Mouse (Mus musculus) hindbrain, embryonic 11.5 days (tissue): ENCODE data around the gene Acta2. TPM values are rescaled to one million over a fixed set of nuclear protein-coding genes. Genes with fewer than 3 reads are reported as not detected.

Experiments used
- ATAC-seq: fragments of 200-750 bp; cut with Nextera tagmentation; 2 replicates; pipeline ENCODE4 v1.8.0; 2017; ENCODE audit warnings: mild to moderate bottlenecking, moderate TSS enrichment, moderate library complexity; ENCODE audit not compliant: low FRiP score
- DNase-seq: peaks from one replicate; pipeline ENCODE4 v3.0.0-alpha.2; 2015; ENCODE audit warnings: low spot score
- H3K27ac ChIP-seq: fragments of 300-500 bp; sonication (generic); 2 replicates; pipeline ENCODE4 v1.5.1; 2014; ENCODE audit warnings: mild to moderate bottlenecking, low read depth, low read length
- H3K27me3 ChIP-seq: fragments of 300-500 bp; sonication (generic); 2 replicates; pipeline ENCODE4 v1.6.1; 2014; ENCODE audit warnings: mild to moderate bottlenecking, low read length, moderate library complexity, mixed read lengths; ENCODE audit not compliant: control insufficient read depth, insufficient read depth
- H3K36me3 ChIP-seq: fragments of 300-500 bp; sonication (generic); 2 replicates; pipeline ENCODE4 v1.6.1; 2014; ENCODE audit warnings: mild to moderate bottlenecking, low read length, moderate library complexity, mixed read lengths; ENCODE audit not compliant: control insufficient read depth, insufficient read depth
- H3K4me1 ChIP-seq: fragments of 300-500 bp; sonication (generic); replicated peaks from 2 replicates; pipeline ENCODE4 v1.6.1; 2014; ENCODE audit warnings: low read length, mixed read lengths; ENCODE audit not compliant: control insufficient read depth, insufficient read depth
- H3K4me2 ChIP-seq: fragments of 300-500 bp; sonication (generic); replicated peaks from 2 replicates; pipeline ENCODE4 v1.6.1; 2014; ENCODE audit warnings: mild to moderate bottlenecking, low read depth, low read length
- H3K4me3 ChIP-seq: fragments of 300-500 bp; sonication (generic); 2 replicates; pipeline ENCODE4 v1.5.1; 2014; ENCODE audit warnings: low read depth, low read length
- H3K9ac ChIP-seq: fragments of 300-500 bp; sonication (generic); 2 replicates; pipeline ENCODE4 v1.6.1; 2014; ENCODE audit warnings: low read depth, low read length
- H3K9me3 ChIP-seq: fragments of 300-500 bp; sonication (generic); 2 replicates; pipeline ENCODE4 v1.6.1; 2016; ENCODE audit warnings: low read length; ENCODE audit not compliant: control insufficient read depth
- WGBS: fragments of 180-500 bp; shearing (Covaris S2); extraction: QIAGEN DNeasy Blood & Tissue Kit; methylation state at CpG from one replicate; pipeline ENCODE4 v1.1.7; 2014; 5-methylcytosine and 5-hydroxymethylcytosine counted together
- polyA plus RNA-seq: library from polyadenylated mRNA; unstranded; fragments of >200 nt; fragmentation: Nextera tagmentation; extraction: Ambion mirVana; gene quantifications from 2 replicates; pipeline ENCODE4 v1.2.1, GENCODE M21; 2014

Gene Acta2
- 36.8 and 41.7 TPM in 2 replicates for polyA plus RNA-seq

- Histone ChIP-seq H3K27me3 (no peaks in the 10 kb centered on the region), H3K27ac (no peak within 1 kb of the TSS), H3K4me1 (no peaks in the 10 kb centered on the region), H3K36me3 (no peaks in the 10 kb centered on the region), H3K9me3 (no peaks in the 10 kb centered on the region), H3K9ac (no peak within 1 kb of the TSS), H3K4me2 (no peak within 1 kb of the TSS), H3K4me3 (no peak within 1 kb of the TSS)
- DNase-seq = no peak
- no peak for ATAC-seq
- 68% methylated on average over 16 of the region's 16 CpGs for WGBS
These were observed at the start of gene Acta2 for GRCm38 (mm10) chr19:34254880-34255681. Gene Acta2, minus strand, starts transcription at chr19:34255590.

- no peaks in the 10 kb centered on the region for H3K4me1 ChIP-seq
- no peak overlapping the region for H3K9ac ChIP-seq
- DNase-seq = no peak
- no peak overlapping the region for H3K27ac ChIP-seq
- H3K9me3 ChIP-seq = no peaks in the 10 kb centered on the region
- H3K4me3 ChIP-seq = no peak overlapping the region
- no peak for ATAC-seq
- no peaks in the 10 kb centered on the region for H3K36me3 ChIP-seq
- H3K27me3 ChIP-seq = no peaks in the 10 kb centered on the region
- no peak overlapping the region for H3K4me2 ChIP-seq
These were observed 49.5 kb upstream of the Acta2 start for GRCm38 (mm10) chr19:34304917-34305316.

GRCm38 (mm10) chr19:34300430-34300829, 45.0 kb upstream of the Acta2 start:
- no peak overlapping the region for H3K4me2 ChIP-seq
- no peaks in the 10 kb centered on the region for H3K4me1 ChIP-seq
- no peaks in the 10 kb centered on the region for H3K27me3 ChIP-seq
- H3K36me3 ChIP-seq = no peaks in the 10 kb centered on the region
- no peak for DNase-seq
- ATAC-seq = no peak
- H3K9me3 ChIP-seq = no peaks in the 10 kb centered on the region
- 73% methylated on average over 2 of the region's 2 CpGs for WGBS
- H3K4me3 ChIP-seq = no peak overlapping the region
- H3K9ac ChIP-seq = no peak overlapping the region
- H3K27ac ChIP-seq = no peak overlapping the region

GRCm38 (mm10) chr19:34299229-34299628, 43.8 kb upstream of the Acta2 start:
- Histone ChIP-seq H3K36me3 (no peaks in the 10 kb centered on the region), H3K4me3 (no peak overlapping the region), H3K4me2 (no peak overlapping the region), H3K27ac (no peak overlapping the region), H3K9ac (no peak overlapping the region), H3K27me3 (no peaks in the 10 kb centered on the region), H3K9me3 (no peaks in the 10 kb centered on the region), H3K4me1 (no peaks in the 10 kb centered on the region)
- DNase-seq = no peak
- ATAC-seq = no peak
- WGBS = 86% methylated on average over 4 of the region's 4 CpGs

GRCm38 (mm10) chr19:34298531-34298930, 43.1 kb upstream of the Acta2 start:
- no peak for ATAC-seq
- no peaks in the 10 kb centered on the region for H3K27me3 ChIP-seq
- no peak overlapping the region for H3K4me3 ChIP-seq
- 94% methylated on average over 1 of the region's 1 CpGs for WGBS
- H3K4me2 ChIP-seq = no peak overlapping the region
- no peaks in the 10 kb centered on the region for H3K9me3 ChIP-seq
- H3K4me1 ChIP-seq = no peaks in the 10 kb centered on the region
- no peak overlapping the region for H3K9ac ChIP-seq
- no peaks in the 10 kb centered on the region for H3K36me3 ChIP-seq
- no peak for DNase-seq
- H3K27ac ChIP-seq = no peak overlapping the region

GRCm38 (mm10) chr19:34295442-34295841, 40.1 kb upstream of the Acta2 start:
- Histone ChIP-seq H3K4me1 (peaks cover 4% of the 10 kb centered on the region; the same call in 1 of the 2 replicates), H3K9me3 (no peaks in the 10 kb centered on the region), H3K4me2 (no peak overlapping the region), H3K27ac (no peak overlapping the region), H3K9ac (no peak overlapping the region), H3K4me3 (no peak overlapping the region), H3K27me3 (no peaks in the 10 kb centered on the region), H3K36me3 (no peaks in the 10 kb centered on the region)
- no peak for DNase-seq
- no peak for ATAC-seq
- 83% methylated on average over 6 of the region's 6 CpGs for WGBS

- H3K9me3 ChIP-seq = no peaks in the 10 kb centered on the region
- DNase-seq = no peak
- no peak overlapping the region for H3K27ac ChIP-seq
- no peak overlapping the region for H3K9ac ChIP-seq
- H3K36me3 ChIP-seq = no peaks in the 10 kb centered on the region
- H3K4me2 ChIP-seq = no peak overlapping the region
- 82% methylated on average over 3 of the region's 3 CpGs for WGBS
- no peak for ATAC-seq
- H3K4me1 ChIP-seq = peaks cover 4% of the 10 kb centered on the region; the same call in 1 of the 2 replicates
- H3K27me3 ChIP-seq = no peaks in the 10 kb centered on the region
- no peak overlapping the region for H3K4me3 ChIP-seq
These were observed 38.1 kb upstream of the Acta2 start for GRCm38 (mm10) chr19:34293376-34293947.

- WGBS = 66% methylated on average over 2 of the region's 2 CpGs
- H3K27ac ChIP-seq = no peak overlapping the region
These were observed 37.3 kb upstream of the Acta2 start for GRCm38 (mm10) chr19:34292701-34293100.

GRCm38 (mm10) chr19:34291956-34292355, 36.6 kb upstream of the Acta2 start:
- no peak overlapping the region for H3K4me3 ChIP-seq
- peaks cover 4% of the 10 kb centered on the region; the same call in 1 of the 2 replicates for H3K4me1 ChIP-seq
- H3K4me2 ChIP-seq = no peak overlapping the region
- DNase-seq (no peak), ATAC-seq (no peak)
- 82% methylated on average over 5 of the region's 5 CpGs for WGBS
- H3K27me3 ChIP-seq = no peaks in the 10 kb centered on the region
- H3K9me3 ChIP-seq = no peaks in the 10 kb centered on the region
- no peak overlapping the region for H3K27ac ChIP-seq
- H3K9ac ChIP-seq = no peak overlapping the region
- H3K36me3 ChIP-seq = no peaks in the 10 kb centered on the region

More at GRCm38 (mm10) chr19:34292701-34293100, 37.3 kb upstream of the Acta2 start:
- Histone ChIP-seq H3K4me3 (no peak overlapping the region), H3K9ac (no peak overlapping the region), H3K9me3 (no peaks in the 10 kb centered on the region), H3K4me2 (no peak overlapping the region), H3K27me3 (no peaks in the 10 kb centered on the region), H3K36me3 (no peaks in the 10 kb centered on the region), H3K4me1 (peaks cover 4% of the 10 kb centered on the region; the same call in 1 of the 2 replicates)
- DNase-seq (no peak), ATAC-seq (no peak)
